Mouse (Mus musculus) brain, adult 2 months (tissue): ENCODE results near the gene Evc.

Experiments used
- DNase-seq: peaks from one replicate; pipeline ENCODE4 v3.0.0; 2011; ENCODE audit warnings: low read depth, low spot score

Evc gene

GRCm38 (mm10) chr5:37310026-37310425, 26.7 kb downstream of the Evc start:
- DNase-seq: no peak

DNA sequence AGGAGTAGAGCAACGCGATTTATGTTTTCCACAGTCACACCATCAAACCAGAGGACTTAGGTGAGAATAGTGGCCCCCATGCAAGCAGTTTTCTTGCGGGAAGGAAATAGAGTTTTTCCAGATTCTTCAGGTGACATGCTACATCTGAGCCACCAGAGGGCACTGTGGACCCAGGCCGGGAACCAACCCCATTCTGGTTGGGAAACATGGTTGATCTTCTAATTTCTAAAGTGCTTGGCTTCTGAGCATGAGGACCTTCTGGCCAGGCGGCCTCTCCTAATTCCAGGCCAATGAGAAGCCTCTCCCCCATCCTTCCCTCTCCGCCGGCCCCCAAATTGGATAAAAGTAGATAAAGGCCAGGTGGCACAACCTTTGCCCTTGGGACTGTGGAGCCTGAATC, 38.3 kb downstream of the Evc start:
- peak; percentile 63 for DNase-seq

GRCm38 (mm10) chr5:37296717-37297116, 40.0 kb downstream of the Evc start:
- peak; percentile 36 for DNase-seq

GRCm38 (mm10) chr5:37290983-37291382, 45.7 kb downstream of the Evc start:
- DNase-seq: peak; percentile 50

GRCm38 (mm10) chr5:37289236-37289635, 47.5 kb downstream of the Evc start:
- DNase-seq: peak; percentile 78

DNA sequence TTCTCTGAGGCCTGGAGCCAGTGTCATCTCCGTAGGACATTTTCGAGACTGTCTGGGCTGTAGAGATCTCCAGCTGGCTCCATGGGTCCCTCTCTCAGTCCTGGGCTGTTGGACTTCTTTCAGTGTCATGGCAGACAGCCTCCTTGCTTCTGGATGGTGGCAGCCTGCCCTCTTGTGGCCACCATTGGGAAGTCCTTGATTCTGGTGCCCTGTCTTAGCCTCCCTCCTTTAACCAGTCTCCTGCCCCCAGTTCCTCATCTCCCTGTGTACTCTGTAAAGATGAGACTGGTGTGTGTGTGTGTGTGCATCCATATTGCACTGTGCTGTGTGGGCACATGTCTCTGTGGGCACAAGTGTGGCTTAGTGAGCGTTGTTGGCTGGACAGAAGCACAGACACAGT, 48.3 kb downstream of the Evc start:
- peak; percentile 90 for DNase-seq

DNA sequence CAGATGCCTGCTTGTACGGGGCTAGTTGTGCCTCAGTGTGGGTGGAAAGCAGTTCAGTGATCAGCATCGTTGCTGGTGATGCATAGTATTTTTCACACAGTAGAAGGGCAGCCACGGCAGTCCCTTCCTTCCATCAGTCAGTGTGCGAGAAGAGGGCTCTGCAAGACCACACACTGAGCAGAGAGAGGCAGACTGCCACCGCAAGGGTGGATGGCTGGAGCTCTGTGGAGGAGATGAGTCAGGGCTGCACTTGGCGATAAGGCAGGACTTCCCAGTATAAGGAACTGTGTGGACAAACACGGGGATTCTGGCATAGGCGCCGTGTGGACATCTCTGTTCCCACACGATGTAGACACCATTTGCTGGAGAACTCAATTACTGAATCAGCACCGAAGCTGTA, 55.7 kb downstream of the Evc start:
- DNase-seq: peak; percentile 70

- DNase-seq: peak; percentile 72
Observed at GRCm38 (mm10) chr5:37263816-37264215, 72.9 kb downstream of the Evc start.

DNA sequence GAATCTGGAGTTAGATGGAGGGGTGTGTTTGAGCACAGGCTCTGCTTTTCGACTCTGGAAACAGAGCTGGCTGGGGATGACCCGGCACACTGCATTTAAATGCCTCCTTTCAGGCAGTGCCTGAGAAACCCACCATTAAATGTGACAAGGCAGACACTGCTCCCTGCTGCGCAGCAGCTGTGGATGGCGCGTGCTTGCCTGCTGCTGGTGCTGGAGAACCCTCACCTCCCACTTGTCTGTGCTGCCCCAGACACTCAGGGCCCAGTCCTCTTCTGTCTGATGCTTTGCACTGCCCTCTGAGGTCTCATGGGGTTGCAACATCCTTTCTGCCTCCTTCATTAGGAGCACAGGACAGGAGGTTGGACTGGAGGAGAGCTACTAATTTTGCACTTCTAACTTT, 75.0 kb downstream of the Evc start:
- peak; percentile 89 for DNase-seq

GRCm38 (mm10) chr5:37257243-37257642, 79.5 kb downstream of the Evc start:
- DNase-seq: peak; percentile 43

GRCm38 (mm10) chr5:37256823-37257222, 79.9 kb downstream of the Evc start:
- no peak for DNase-seq

DNA sequence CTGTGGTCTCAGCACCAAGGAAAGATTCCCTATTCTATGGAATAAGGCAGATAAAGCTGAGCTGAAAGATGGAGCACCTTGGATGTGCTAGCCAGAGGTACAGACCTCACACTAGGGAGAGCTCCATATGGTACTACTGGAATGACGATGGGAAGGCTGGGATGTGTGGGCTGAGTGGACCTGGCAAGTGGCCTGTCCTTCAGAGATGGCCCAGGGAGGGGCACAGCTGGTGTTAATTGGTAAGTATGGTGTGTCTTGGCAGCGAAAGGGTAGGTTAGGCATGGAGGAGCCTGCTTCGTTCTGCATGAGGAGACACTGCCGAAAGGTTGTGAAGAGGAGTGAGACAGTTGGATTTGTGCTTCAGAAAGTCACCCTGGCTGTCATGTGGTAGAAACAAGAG, 82.2 kb downstream of the Evc start:
- peak; percentile 74 for DNase-seq

DNA sequence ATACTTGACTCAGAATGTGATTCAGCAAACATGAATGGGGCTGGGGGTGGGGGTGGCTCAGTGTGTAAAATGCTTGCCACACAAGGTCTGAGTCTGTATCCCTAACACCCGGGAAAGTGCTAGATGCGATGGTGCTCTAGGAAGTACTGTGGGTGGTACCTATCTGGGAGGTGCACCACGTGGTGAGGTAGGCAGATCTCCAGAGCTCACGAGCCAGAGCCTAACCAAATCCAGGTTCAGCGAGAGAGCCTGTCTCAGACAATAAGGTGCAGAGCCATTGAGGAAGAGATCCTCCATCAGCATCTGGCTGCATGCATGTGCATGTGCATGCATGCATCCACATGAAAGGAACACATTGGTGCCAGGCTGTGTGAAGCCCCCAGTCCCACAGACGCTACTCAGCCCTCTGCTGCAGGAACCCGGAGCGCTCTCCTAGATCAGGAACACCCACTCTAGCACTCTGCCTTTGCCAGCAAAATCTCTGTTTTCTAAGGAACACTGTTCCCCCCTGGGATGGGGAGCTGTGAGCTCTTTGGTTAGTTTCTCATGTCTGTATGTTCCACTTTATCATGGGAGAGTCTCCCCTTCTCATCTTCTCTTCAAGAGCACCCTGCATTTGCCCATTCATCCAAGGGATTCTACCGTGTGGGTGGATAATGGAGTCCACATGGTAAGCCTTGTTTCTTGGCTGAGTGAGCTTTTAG, 84.4 kb downstream of the Evc start:
- DNase-seq: peak; percentile 91

DNA sequence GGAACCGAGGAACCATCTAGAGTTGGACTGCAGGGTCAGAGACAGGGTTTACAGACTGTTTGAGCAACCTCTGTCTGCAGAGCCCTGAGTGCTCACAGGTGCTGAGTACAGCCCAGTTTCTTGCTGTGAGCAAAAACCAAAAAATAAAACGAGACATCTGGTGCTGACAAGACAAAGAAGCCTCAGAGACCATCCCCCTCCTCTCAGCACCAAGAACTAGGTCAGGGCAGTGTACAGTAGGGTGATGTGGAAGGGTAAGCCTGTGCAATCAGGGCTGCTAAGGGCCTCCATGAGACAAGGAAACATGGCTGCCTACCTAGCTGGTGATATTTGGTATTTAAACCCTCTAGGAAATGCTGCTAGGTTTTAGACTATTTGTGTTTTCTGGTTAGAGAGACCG, 85.1 kb downstream of the Evc start:
- no peak for DNase-seq

- no peak for DNase-seq
Observed at GRCm38 (mm10) chr5:37248870-37249269, 87.8 kb downstream of the Evc start.

- peak; percentile 97 for DNase-seq
Observed at GRCm38 (mm10) chr5:37247456-37247855, 89.2 kb downstream of the Evc start.

GRCm38 (mm10) chr5:37246138-37246910, 90.4 kb downstream of the Evc start:
- no peak for DNase-seq

- DNase-seq: peak; percentile 94
Observed at GRCm38 (mm10) chr5:37245651-37246050, 91.0 kb downstream of the Evc start.

GRCm38 (mm10) chr5:37244666-37245242, 91.9 kb downstream of the Evc start:
- DNase-seq: no peak

DNA sequence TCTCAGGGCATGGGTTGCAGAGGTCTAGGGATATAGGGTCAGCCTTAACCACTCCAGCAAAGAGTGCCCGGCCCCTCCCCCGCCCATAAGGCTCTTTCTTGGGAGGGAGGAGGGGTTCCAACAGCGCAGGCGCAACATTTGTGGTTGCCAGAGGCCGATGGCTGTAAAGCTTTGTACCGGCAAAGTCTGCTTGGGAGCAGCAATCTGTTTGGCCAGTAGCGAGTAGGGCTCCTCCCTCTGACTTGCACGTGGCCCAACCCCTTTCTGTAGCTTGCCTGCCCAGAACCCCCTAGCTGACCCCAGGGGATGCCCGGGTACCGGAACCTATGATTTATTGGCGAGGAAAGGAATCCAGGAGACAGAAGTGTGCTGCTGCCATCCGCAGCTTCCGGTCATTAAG, 92.5 kb downstream of the Evc start:
- DNase-seq: peak; percentile 95

DNA sequence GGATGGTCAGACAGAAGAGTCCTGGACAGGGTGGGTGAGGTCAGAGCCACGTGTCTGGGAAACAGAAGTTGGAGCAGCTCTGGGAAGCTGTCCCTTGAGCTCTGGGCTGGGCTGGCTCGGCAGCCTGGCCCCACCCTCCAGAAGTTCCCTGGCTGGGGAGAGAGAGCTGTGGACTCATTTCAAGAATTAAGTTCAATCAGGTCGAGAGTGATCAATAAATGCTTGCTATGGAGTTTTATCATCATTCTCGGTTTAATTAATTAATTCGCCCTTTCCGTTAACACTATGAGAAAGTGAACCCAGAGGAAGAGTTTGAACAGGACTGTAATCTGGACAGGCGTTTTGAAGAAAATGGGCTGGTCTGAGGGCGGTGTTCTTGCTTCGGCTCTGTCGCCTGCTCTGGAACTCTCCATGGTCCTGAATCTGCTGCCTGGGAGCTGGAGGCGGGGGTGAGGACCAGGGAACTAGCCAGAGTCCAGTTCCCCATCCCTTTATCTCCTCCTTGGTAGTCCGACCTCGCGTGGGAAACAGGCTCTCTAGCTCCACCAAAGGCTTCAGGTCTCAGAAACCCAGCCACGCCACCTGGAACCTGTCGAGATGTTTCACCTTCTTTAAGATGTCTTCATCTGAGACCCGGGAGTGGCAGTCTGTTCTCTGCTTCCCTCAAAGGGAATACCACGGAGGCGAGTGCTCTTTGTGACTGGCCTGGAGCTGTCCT, 93.4 kb downstream of the Evc start:
- peak; percentile 69 for DNase-seq
